Mouse (Mus musculus) kidney, adult 2 months (tissue): ENCODE results near the gene Cd63.

Experiments used
- CTCF ChIP-seq: fragments of 200-500 bp; conservative IDR thresholded peaks from 2 replicates; pipeline ENCODE4 v1.5.1; 2011; ENCODE audit warnings: low read depth, mild to moderate bottlenecking, control low read depth, low read length, moderate library complexity, mixed read lengths; ENCODE audit not compliant: insufficient read depth, insufficient read length
- POLR2A ChIP-seq: fragments of 200-500 bp; IDR thresholded peaks from one replicate; pipeline ENCODE4 v1.6.1; 2011; ENCODE audit warnings: low read depth, low read length, control low read depth

DNA sequence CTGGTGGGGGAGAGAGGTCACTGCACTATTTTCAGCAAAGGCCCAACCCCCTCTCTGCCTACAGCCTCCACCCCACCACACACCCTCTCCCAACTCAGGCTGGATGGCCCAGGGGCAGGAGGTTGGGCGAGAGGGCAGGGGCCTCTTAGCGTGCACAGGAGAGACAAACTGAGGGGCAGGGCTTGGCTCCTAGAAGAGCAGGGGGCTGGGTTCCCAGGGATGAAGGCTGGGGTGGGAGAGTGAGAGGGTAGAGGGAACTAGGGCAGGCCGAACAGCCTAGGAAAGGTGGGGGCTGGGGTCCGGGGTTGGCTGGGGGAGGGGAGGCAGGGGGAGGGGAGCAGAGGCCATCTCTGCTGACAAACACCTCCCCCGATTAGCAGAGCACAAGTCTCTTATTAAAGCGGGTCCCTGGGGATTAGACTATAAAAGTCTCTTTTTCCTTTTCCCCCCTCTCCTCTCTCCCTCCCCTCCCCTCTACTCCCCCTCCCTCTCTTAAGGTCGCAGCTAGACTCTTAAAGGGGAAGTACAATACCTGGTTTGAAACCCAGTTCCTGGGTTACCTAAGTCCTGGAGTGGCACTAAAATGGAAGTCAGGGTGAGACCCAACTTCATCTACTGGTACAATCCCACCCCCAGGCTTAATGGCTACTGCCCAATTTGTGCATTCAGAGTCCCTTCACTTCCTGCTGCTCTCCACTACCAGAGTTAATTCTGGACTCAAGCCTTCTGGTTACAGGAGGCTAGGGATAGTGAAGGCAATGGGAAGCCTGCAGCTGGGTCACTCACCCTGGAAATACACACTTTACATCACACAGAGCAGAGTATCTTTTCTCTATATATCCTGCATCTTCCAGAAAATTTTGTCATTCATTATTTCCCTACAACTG, 11.6 kb upstream of the Cd63 start:
- no peak for TF ChIP-seq POLR2A
- no peak for TF ChIP-seq CTCF
